Mouse (Mus musculus) testis, adult 2 months (tissue): ENCODE measurements around the gene Ifna14.

ENCODE experiments used
- CTCF ChIP-seq: fragments of 200-500 bp; IDR thresholded peaks from 2 replicates; pipeline ENCODE4 v1.5.1; 2012; ENCODE audit warnings: low read depth, mild to moderate bottlenecking, inconsistent platforms, low read length, moderate library complexity; ENCODE audit not compliant: control insufficient read depth, insufficient read depth, insufficient replicate concordance
- POLR2A ChIP-seq: fragments of 200-500 bp; IDR thresholded peaks from 2 replicates; pipeline ENCODE4 v1.6.1; 2012; ENCODE audit warnings: low read depth, mild to moderate bottlenecking, inconsistent platforms, low read length, moderate library complexity; ENCODE audit not compliant: control insufficient read depth

DNA sequence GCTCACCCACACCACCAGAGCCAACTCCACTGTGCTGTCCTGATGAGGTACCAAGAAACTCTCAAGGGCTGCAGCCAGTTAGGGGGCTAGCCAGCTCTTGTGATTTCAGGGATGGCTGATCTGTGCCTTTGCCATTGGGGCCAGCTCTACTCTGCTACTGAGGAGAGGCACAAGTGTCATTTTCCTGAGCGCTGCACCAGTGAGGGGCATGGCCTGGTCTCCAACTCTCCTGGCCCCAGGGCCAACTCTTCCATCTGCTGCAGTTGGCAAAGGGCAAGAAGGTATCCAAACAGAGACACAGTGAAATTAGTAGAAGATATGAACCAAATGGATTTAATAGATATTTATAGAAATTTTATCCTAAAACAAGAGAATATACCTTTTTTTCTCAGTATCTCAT, 9.8 kb downstream of the Ifna14 start:
- TF ChIP-seq CTCF (no peak), POLR2A (no peak)
